In genomic region chr13:30398852-30399251, GRCm38 (mm10) we compare ENCODE assay signal across 23 mouse cellular contexts.
"Had no signal": no experiment of that assay in that cellular context is flagged by ENCODE, and none has a peak within 500 bp of the region (broad histone marks: within the 10 kb centered on the region; RNA-seq: fewer than 3 reads in every experiment).

No protein-coding gene starts in this region.

- H3K27me3 ChIP-seq: heart, embryonic 12.5 days; hindbrain, embryonic 13.5 days; hindbrain, embryonic 15.5 days; kidney, embryonic 15.5 days; limb, embryonic 13.5 days; limb, embryonic 15.5 days; liver, embryonic 12.5 days had no signal

- H3K4me1 ChIP-seq: heart, embryonic 10.5 days; heart, embryonic 12.5 days; hindbrain, embryonic 13.5 days; hindbrain, embryonic 15.5 days; liver, embryonic 12.5 days had no signal

- H3K36me3 ChIP-seq: heart, embryonic 10.5 days; heart, embryonic 12.5 days; hindbrain, embryonic 13.5 days; hindbrain, embryonic 15.5 days; kidney, embryonic 15.5 days; limb, embryonic 13.5 days; limb, embryonic 15.5 days; liver, embryonic 12.5 days had no signal

- H3K9ac ChIP-seq: heart, embryonic 12.5 days; hindbrain, embryonic 13.5 days; hindbrain, embryonic 15.5 days; kidney, embryonic 15.5 days; limb, embryonic 13.5 days; limb, embryonic 15.5 days; liver, embryonic 12.5 days; liver, embryonic 14.5 days had no signal

- H3K27ac ChIP-seq: heart, embryonic 10.5 days; hindbrain, embryonic 13.5 days; hindbrain, embryonic 15.5 days; hindbrain, postnatal 0 days; kidney, embryonic 15.5 days; kidney, postnatal 0 days; limb, embryonic 13.5 days; limb, embryonic 15.5 days; liver, embryonic 12.5 days; liver, embryonic 14.5 days had no signal

- ATAC-seq: hindbrain, postnatal 0 days; intestine, embryonic 16.5 days; liver, embryonic 12.5 days had no signal

- H3K9me3 ChIP-seq: heart, embryonic 10.5 days; heart, embryonic 12.5 days; hindbrain, embryonic 13.5 days; hindbrain, embryonic 15.5 days; kidney, embryonic 15.5 days; limb, embryonic 13.5 days; limb, embryonic 15.5 days; liver, embryonic 12.5 days had no signal

- H3K4me2 ChIP-seq: heart, embryonic 12.5 days; hindbrain, embryonic 13.5 days; hindbrain, embryonic 15.5 days; kidney, embryonic 15.5 days; limb, embryonic 13.5 days; limb, embryonic 15.5 days; liver, embryonic 12.5 days had no signal

- DNase-seq: gastrocnemius, postnatal 14 days; heart, adult 18-20 months; heart, postnatal 10 days; kidney, adult 11 months; kidney, adult 2 months; kidney, adult 9 months; kidney, postnatal 14 days; kidney, postnatal 36 days; layer of hippocampus, adult 9-11 months; layer of hippocampus, postnatal 36 days; left cerebral cortex, postnatal 4 days had no signal

- H3K4me3 ChIP-seq: heart, embryonic 10.5 days; heart, embryonic 12.5 days; hindbrain, embryonic 13.5 days; hindbrain, embryonic 15.5 days; kidney, embryonic 15.5 days; limb, embryonic 13.5 days; limb, embryonic 15.5 days; liver, embryonic 12.5 days had no signal
